Mouse (Mus musculus): Measurements from ENCODE around the gene Raver1. TPM values are rescaled to one million over a fixed set of nuclear protein-coding genes. Genes with fewer than 3 reads are reported as not detected.

Raver1 gene
- polyA plus RNA-seq, 1 experiment from 2014 or later, result 41.3 TPM

DNA sequence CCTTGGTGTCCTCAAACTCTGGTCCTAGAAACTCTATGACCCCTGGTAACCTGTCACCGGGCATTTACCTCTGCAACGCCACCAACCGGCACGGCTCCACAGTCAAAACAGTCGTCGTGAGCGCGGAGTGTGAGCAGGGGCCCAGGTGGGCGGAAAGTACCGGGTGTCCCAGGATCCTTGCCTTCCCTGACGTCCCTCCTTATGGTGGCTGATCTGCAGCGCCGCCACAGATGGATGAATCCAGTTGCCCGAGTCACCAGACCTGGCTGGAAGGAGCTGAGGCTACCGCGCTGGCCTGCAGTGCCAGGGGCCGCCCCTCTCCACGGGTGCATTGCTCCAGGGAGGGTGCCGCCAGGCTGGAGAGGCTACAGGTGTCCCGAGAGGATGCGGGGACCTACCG lies 55.1 kb downstream of the Raver1 start:
- peak overlapping the region; percentile 63 for H3K4me2 ChIP-seq (ENCODE audit: low read length)

DNA sequence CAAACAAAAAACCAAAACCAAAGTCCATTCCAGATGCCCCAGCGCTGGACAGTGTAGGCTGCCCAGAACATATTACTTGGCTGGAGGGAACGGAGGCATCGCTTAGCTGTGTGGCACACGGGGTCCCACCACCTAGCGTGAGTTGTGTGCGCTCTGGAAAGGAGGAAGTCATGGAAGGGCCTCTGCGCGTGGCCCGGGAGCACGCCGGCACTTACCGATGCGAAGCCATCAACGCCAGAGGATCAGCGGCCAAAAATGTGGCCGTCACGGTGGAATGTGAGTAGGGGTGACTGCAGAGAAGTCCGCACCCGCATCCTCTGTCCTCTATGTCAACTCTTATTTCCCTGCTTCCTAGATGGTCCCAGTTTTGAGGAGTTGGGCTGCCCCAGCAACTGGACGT lies 55.6 kb downstream of the Raver1 start:
- peaks cover 26% of the 10 kb centered on the region for H3K4me1 ChIP-seq (replicated peaks; ENCODE audit: insufficient read depth, low read length)
- DNase-seq (ENCODE audit: low spot score) (no peak), ATAC-seq (replicated peaks; ENCODE audit: low FRiP score, low read depth) (no peak)
- no peak for TF ChIP-seq CTCF (IDR thresholded peaks at IDR 0.05; ENCODE audit: low read depth)
- H3K9ac ChIP-seq (ENCODE audit: low read depth, low read length), result no peak overlapping the region
- H3K4me2 ChIP-seq (ENCODE audit: low read length), result no peak overlapping the region
- peaks cover 59% of the 10 kb centered on the region for H3K27me3 ChIP-seq (ENCODE audit: insufficient read depth, low read length)
- no peak overlapping the region for H3K27ac ChIP-seq
- no peaks in the 10 kb centered on the region for H3K9me3 ChIP-seq (replicated peaks; ENCODE audit: low read length)
- WGBS, result 15% methylated on average over 20 of the region's 20 CpGs
- no peaks in the 10 kb centered on the region for H3K36me3 ChIP-seq (ENCODE audit: insufficient read depth, low read length)
- no peak overlapping the region for H3K4me3 ChIP-seq (replicated peaks; ENCODE audit: low read depth, low read length)

More for the DNA sequence above, 55.1 kb downstream of the Raver1 start:
- no peaks in the 10 kb centered on the region for H3K36me3 ChIP-seq (ENCODE audit: insufficient read depth, low read length)
- H3K9ac ChIP-seq (ENCODE audit: low read depth, low read length), result no peak overlapping the region
- H3K27ac ChIP-seq, result no peak overlapping the region
- DNase-seq (ENCODE audit: low spot score), result no peak
- 0 out of 2 replicates have a peak overlapping the region, but pooled peaks have one; percentile 22 for H3K4me3 ChIP-seq (replicated peaks; ENCODE audit: low read depth, low read length)
- WGBS, result 7% methylated on average over 22 of the region's 22 CpGs
- TF ChIP-seq CTCF (IDR thresholded peaks at IDR 0.05; ENCODE audit: low read depth), result no peak
- H3K9me3 ChIP-seq (replicated peaks; ENCODE audit: low read length), result no peaks in the 10 kb centered on the region
- peaks cover 23% of the 10 kb centered on the region for H3K4me1 ChIP-seq (replicated peaks; ENCODE audit: insufficient read depth, low read length)
- peaks cover 59% of the 10 kb centered on the region for H3K27me3 ChIP-seq (ENCODE audit: insufficient read depth, low read length)
- ATAC-seq (replicated peaks; ENCODE audit: low FRiP score, low read depth), result no peak

DNA sequence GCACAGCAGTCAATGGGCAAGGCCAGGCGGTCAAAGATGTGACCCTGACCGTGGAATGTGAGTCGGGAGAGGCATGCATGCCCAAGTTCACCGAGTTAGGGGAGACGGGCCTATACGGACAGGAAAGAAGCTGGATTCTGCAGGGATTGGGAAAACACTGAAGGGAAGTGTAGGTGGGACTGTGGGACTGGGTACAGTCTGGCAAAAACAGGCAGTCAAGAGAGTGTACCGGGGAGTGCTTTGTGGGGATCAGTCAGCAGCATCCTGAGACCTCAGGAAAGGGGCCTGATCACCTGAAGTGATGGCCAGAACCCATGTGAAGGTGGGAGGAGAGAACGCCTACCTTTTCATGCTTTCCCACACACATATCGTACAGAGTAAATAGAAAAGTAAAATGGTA lies 56.2 kb downstream of the Raver1 start:
- Histone ChIP-seq H3K9me3 (replicated peaks; ENCODE audit: low read length) (no peaks in the 10 kb centered on the region), H3K4me3 (replicated peaks; ENCODE audit: low read depth, low read length) (no peak overlapping the region), H3K36me3 (ENCODE audit: insufficient read depth, low read length) (no peaks in the 10 kb centered on the region), H3K9ac (ENCODE audit: low read depth, low read length) (no peak overlapping the region), H3K27me3 (ENCODE audit: insufficient read depth, low read length) (peaks cover 59% of the 10 kb centered on the region), H3K27ac (no peak overlapping the region), H3K4me1 (replicated peaks; ENCODE audit: insufficient read depth, low read length) (peaks cover 26% of the 10 kb centered on the region), H3K4me2 (ENCODE audit: low read length) (no peak overlapping the region)
- DNase-seq (ENCODE audit: low spot score) (no peak), ATAC-seq (replicated peaks; ENCODE audit: low FRiP score, low read depth) (no peak)
- 32% methylated on average over 9 of the region's 9 CpGs for WGBS
- TF ChIP-seq CTCF (IDR thresholded peaks at IDR 0.05; ENCODE audit: low read depth), result no peak

DNA sequence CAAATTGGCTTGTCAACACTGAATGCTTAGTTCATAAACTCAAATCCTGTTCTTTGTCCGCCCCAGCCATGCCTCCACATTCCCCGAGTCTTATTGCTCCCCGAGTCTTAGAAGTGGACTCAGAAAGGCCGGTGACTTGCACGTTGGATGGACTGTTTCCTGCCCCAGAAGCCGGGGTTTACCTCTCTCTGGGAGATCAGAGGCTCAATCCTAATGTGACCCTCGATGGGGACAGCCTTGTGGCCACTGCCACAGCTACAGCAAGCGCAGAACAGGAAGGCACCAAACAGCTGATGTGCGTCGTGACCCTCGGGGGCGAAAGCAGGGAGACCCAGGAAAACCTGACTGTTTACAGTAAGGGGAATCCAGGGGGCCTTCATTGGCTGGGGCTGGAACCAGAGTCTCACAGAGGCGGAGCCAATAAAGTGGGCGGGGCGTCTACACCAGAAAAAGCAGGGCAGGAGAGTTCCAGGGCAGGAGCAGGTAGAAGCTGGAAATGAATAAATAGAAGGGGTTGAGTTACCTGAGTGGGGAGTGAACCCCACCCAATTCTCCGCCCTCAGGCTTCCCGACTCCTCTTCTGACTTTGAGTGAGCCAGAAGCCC lies 57.2 kb downstream of the Raver1 start:
- WGBS, result 6% methylated on average over 17 of the region's 17 CpGs
- Histone ChIP-seq H3K4me1 (replicated peaks; ENCODE audit: insufficient read depth, low read length) (peaks cover 35% of the 10 kb centered on the region), H3K27me3 (ENCODE audit: insufficient read depth, low read length) (peaks cover 59% of the 10 kb centered on the region), H3K4me3 (replicated peaks; ENCODE audit: low read depth, low read length) (no peak overlapping the region), H3K9ac (ENCODE audit: low read depth, low read length) (no peak overlapping the region), H3K27ac (no peak overlapping the region), H3K36me3 (ENCODE audit: insufficient read depth, low read length) (no peaks in the 10 kb centered on the region), H3K9me3 (replicated peaks; ENCODE audit: low read length) (no peaks in the 10 kb centered on the region), H3K4me2 (ENCODE audit: low read length) (0 out of 2 replicates have a peak overlapping the region, but pooled peaks have one; percentile 5)
- ATAC-seq (replicated peaks; ENCODE audit: low FRiP score, low read depth), result no peak
- no peak for TF ChIP-seq CTCF (IDR thresholded peaks at IDR 0.05; ENCODE audit: low read depth)
- DNase-seq (ENCODE audit: low spot score), result no peak

DNA sequence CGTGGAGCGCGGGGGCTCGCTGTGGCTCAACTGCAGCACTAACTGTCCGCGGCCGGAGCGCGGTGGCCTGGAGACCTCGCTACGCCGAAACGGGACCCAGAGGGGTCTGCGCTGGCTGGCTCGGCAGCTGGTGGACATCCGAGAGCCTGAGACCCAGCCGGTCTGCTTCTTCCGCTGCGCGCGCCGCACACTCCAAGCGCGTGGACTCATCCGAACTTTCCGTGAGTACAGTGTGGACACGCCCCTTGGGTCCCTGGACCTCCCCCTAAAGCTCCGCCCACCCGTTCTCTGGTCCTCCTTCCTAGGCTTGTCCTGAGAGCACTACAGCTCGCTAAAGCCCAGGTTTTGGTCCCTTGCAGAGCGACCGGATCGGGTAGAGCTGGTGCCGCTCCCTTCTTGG lies 58.7 kb downstream of the Raver1 start:
- ATAC-seq (replicated peaks; ENCODE audit: low FRiP score, low read depth) (peak; percentile 46), DNase-seq (ENCODE audit: low spot score) (peak; percentile 95)
- H3K9ac ChIP-seq (ENCODE audit: low read depth, low read length), result peak overlapping the region; percentile 24; the same call in 1 of the 2 replicates
- H3K36me3 ChIP-seq (ENCODE audit: insufficient read depth, low read length), result no peaks in the 10 kb centered on the region
- under 1% methylated on average over 34 of the region's 34 CpGs for WGBS
- H3K9me3 ChIP-seq (replicated peaks; ENCODE audit: low read length), result no peaks in the 10 kb centered on the region
- H3K4me3 ChIP-seq (replicated peaks; ENCODE audit: low read depth, low read length), result peak overlapping the region; percentile 44
- no peak for TF ChIP-seq CTCF (IDR thresholded peaks at IDR 0.05; ENCODE audit: low read depth)
- H3K4me2 ChIP-seq (ENCODE audit: low read length), result peak overlapping the region; percentile 93
- H3K27ac ChIP-seq, result no peak overlapping the region
- H3K27me3 ChIP-seq (ENCODE audit: insufficient read depth, low read length), result peaks cover 52% of the 10 kb centered on the region
- H3K4me1 ChIP-seq (replicated peaks; ENCODE audit: insufficient read depth, low read length), result peaks cover 39% of the 10 kb centered on the region

DNA sequence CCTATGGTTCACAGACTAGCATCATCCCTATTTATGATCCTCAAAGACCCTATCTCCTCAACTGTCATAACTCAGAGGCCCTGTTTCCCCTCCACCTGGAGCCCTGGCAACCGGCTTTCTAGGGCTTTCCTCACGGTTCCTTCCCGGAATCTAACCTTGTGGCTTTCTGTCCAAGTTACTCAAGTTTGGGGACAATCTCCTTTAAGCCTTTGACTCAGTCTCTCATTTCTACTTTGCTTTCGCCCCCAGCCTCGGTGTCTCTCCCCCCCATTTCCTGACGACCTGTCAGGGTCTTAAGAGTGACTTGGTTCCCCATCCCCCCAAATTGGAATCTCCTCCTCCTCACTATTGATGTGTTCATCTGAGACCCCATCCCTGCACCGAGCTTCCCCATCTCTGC lies 59.3 kb downstream of the Raver1 start:
- peaks cover 34% of the 10 kb centered on the region for H3K4me1 ChIP-seq (replicated peaks; ENCODE audit: insufficient read depth, low read length)
- no peak for ATAC-seq (replicated peaks; ENCODE audit: low FRiP score, low read depth)

More for the DNA sequence above, 59.3 kb downstream of the Raver1 start:
- Histone ChIP-seq H3K4me3 (replicated peaks; ENCODE audit: low read depth, low read length) (peak overlapping the region; percentile 44), H3K36me3 (ENCODE audit: insufficient read depth, low read length) (no peaks in the 10 kb centered on the region), H3K27me3 (ENCODE audit: insufficient read depth, low read length) (peaks cover 46% of the 10 kb centered on the region), H3K4me2 (ENCODE audit: low read length) (peak overlapping the region; percentile 93), H3K27ac (no peak overlapping the region), H3K9me3 (replicated peaks; ENCODE audit: low read length) (no peaks in the 10 kb centered on the region), H3K9ac (ENCODE audit: low read depth, low read length) (no peak overlapping the region)
- WGBS, result 2% methylated on average over 7 of the region's 7 CpGs
- no peak for TF ChIP-seq CTCF (IDR thresholded peaks at IDR 0.05; ENCODE audit: low read depth)
- DNase-seq (ENCODE audit: low spot score), result no peak

Data from kidney, postnatal 0 days (tissue).